Mouse (Mus musculus) left cerebral cortex, postnatal 4 days (tissue): ENCODE results near the gene Gm49721. TPM values are rescaled to one million over a fixed set of nuclear protein-coding genes. Genes with fewer than 3 reads are reported as not detected.
"Not testable (repeated sequence)": the region's sequence is repeated elsewhere in the genome, so short reads cannot be mapped to it uniquely, and the experiment has no call there.

ENCODE experiments used
- DNase-seq: peaks from one replicate; pipeline ENCODE4 v3.0.0-alpha.2; 2022
- intact Hi-C: fragments of 180-260 bp; cut with DNase I; formaldehyde crosslinking; loops from one replicate; pipeline ENCODE4 v1.15.1; 2025
- total RNA-seq, 2 experiments: library from RNA; stranded (reverse); gene quantifications; 2 replicates each; pipeline ENCODE4 v1.2.3; 2021

The Gm49721 gene
- total RNA-seq, 2 experiments from 2014 or later, result 0.32 TPM; not detected in 1

DNA sequence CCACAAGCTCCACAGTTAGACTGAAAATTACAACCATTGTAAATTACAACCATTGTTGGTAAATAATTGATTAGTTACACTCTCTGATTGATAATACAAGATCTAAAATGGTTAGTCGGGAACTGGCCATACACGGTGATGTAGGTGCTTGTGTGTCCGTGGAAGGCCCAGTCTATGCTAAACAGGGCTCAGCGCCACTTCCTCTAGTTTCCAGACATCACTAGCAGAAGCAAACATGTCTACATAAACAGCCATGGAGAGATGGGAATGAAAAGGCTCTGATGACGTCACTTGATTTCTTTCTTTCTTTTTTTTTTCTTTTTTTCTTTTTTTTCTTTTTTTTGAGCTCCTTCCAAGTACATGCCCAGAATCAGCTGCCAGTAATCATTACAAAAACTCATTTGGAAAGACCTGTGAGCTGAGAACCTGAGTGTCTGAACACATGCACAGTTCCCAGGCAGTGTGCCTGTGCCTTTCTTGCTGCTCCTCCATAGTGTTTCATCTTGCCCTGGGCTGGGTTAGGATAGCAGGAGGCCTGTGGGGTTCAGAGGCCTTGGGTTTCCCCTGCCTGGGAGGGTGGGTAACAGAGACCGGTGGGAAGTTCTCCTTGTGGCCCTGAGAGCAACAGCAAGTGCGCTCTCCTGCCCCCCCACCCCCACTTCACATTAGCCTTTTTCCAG is 91.0 kb downstream of the Gm49721 start:
- intact Hi-C loops, DNase-seq: not testable (repeated sequence)

DNA sequence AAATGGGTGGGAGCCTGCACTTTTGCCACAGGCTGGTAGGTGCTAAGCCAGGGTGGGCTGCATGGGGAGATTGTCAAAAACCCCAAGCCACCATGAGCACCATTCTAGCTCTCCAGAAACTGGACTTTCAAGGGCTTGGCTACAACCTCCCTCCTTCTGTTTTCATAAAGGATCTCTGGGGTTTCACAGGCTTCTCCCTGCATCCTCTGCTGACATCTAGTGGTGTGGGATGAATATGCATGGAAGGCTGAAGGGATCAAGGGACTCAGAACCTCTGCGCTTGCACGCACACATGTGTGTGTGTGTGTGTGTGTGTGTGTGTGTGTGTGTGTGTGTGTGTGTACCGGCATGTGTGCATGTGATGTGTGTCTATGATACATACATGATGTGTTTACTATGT is 95.8 kb downstream of the Gm49721 start:
- intact Hi-C loops, result not testable (repeated sequence)
- DNase-seq, result peak; percentile 46

DNA sequence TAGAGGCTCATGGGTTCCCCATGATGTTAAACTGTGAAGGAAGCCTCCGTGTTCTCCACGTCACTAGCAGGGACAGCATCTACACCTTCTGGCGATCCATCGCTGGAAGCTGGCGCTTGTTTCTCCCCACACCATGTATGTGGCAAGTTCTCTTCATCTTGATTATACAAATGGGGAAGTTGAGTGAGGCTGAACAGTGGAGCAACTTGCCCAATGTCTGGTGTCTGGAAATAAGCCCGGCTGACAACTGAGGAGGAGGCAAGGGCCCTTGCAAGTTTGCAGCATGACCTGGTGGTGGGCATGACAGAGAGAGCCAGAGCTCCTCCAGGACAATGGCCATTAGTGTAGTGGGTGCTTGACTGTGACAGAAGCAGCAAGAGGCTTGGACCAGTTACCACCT is 96.8 kb downstream of the Gm49721 start:
- intact Hi-C loops, DNase-seq: not testable (repeated sequence)

DNA sequence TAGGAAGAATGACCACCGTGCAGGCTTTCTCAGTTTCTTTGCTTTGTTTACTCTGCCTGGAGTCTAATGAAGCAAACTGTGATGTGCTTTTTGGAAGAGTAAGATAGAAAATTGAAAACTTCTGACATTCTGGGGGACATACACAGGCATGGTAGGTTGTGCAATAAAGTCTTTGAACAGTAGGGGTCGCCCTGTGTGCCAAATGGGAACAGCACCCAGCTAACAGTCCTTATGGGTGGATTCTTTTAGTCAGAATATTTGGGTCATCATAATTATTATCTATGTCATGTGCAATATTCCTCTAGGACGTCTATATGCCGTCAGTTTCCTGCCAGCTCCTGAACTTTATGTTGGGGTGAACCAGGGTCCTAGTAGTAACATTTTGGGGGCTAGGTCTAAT is 100.9 kb downstream of the Gm49721 start:
- DNase-seq, result peak; percentile 62
- intact Hi-C loops, result not testable (repeated sequence)

DNA sequence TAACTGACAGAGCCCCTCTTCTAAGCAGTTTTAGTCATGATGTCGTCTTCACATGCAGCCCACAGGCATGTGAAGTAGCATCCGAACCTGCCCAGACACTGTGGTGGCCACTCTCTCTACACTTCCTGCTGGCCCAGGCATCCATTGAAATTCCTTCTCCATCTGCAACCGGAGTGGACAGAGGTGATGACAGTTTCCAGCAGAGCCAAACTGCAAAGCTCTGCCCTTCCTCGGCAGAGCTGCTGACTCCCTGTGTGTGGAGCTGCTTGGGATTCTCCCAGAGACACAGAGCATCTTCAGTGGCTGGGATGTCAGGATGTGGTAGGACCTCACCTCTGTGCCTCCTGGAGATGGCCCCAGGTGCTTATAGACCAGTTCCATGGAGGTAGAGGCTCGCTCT is 105.8 kb downstream of the Gm49721 start:
- DNase-seq, intact Hi-C loops: not testable (repeated sequence)

DNA sequence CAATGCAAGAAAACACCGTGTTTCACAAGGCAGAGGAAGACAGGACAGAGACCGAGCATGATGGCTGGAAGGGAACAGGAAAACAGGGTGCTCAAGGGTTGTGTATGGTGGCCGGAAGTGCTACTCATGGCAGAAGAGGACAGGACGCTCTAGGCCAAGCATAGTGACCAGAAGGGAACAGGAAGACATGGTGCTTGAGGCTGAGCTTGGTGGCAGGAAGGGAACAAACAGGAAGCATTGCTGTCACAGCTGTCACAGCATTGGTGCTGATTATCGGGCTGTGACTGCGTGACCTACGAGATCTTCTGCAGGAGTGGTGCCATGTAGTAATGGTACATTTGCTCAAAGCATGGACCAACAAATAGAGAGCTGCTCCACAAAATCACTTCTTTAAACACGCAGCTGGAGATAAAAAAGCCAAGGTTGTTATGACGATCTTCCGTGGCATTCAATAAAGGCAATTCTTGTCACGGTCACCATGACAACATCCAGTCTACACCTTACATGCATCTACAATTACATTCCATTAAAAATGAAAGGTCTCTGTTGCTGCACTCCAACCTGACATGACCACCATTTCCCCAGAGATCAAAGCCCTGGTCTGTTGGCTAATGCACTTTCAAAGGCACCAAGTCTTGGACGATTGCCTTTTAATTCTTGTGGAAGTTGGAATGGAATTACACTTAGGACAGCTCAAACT is 106.9 kb downstream of the Gm49721 start:
- intact Hi-C loops, DNase-seq: not testable (repeated sequence)

DNA sequence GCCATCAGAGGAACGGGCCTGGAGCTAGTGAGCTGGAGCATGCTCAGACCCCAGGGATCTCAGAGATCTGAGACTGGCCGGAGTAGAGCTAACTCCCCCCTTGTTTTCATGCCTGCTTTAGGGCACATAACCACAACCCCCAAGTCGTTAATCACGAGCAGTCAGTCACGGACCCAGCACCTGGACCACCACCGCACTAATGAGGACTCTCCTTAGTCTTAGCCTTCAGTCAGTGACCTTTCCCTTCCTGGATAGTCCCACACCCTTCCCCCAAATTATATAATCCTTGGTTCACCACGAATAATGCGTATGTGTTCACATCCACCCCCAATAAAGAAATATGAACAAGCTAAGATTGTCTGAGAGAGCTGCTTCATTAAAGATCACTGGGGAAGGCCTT is 108.1 kb downstream of the Gm49721 start:
- intact Hi-C loops, result not testable (repeated sequence)

More for the DNA sequence above, 108.1 kb downstream of the Gm49721 start:
- not testable (repeated sequence) for DNase-seq

Other genes starting within 250 kb of the Gm49721 start
- gene Ezr, start 196.1 kb upstream of the Gm49721 start, total RNA-seq, result 10 to 100 TPM; 17.4 to 19.9 TPM
- gene Rsph3b, start 30.2 kb upstream of the Gm49721 start, total RNA-seq, result 10 to 100 TPM; 31.2 to 32.9 TPM
- 10 to 100 TPM; 20.9 to 21.3 TPM for gene Tagap1, start 17.7 kb upstream of the Gm49721 start, total RNA-seq
- gene Rnaset2b, start 8.3 kb upstream of the Gm49721 start, total RNA-seq, result 10 to 100 TPM; 28.6 to 34.9 TPM
- gene Gm1604a, start 46.7 kb downstream of the Gm49721 start, total RNA-seq, result 1 to 10 TPM in 1 of 2 experiments, not detected in 1; 1.1 TPM
- gene Rps6ka2, start 191.2 kb downstream of the Gm49721 start, total RNA-seq, result 10 to 100 TPM; 36.7 to 38.5 TPM